Mouse (Mus musculus) megakaryocyte, embryonic 14.5 days (primary cell): Measurements from ENCODE around the gene Apoc2. TPM values are rescaled to one million over a fixed set of nuclear protein-coding genes. Genes with fewer than 3 reads are reported as not detected.
A peak's percentile ranks its signal among the peaks of the same experiment; 100 is the strongest.

Source experiments
- H3K27me3 ChIP-seq: replicated peaks from 2 replicates; pipeline ENCODE3; 2012; ENCODE audit warnings: inconsistent platforms
- H3K36me3 ChIP-seq: replicated peaks from 2 replicates; pipeline ENCODE3; 2012; ENCODE audit warnings: low read length, inconsistent platforms, mixed read lengths
- H3K4me1 ChIP-seq: 2 replicates; pipeline ENCODE4 v1.6.1; 2012; ENCODE audit warnings: inconsistent platforms
- H3K4me3 ChIP-seq: replicated peaks from 2 replicates; pipeline ENCODE3; 2012; ENCODE audit warnings: moderate library complexity, mild to moderate bottlenecking, inconsistent platforms
- H3K9me3 ChIP-seq: 2 replicates; pipeline ENCODE4 v1.6.1; 2012; ENCODE audit warnings: inconsistent platforms
- FLI1 ChIP-seq: IDR thresholded peaks from 2 replicates; pipeline ENCODE4 v1.6.1; 2012; ENCODE audit warnings: low read length, inconsistent platforms, mixed read lengths
- GATA1 ChIP-seq: IDR thresholded peaks from 3 replicates; pipeline ENCODE4 v1.6.1; 2012; ENCODE audit warnings: mixed read lengths, low read length, inconsistent platforms, borderline replicate concordance
- polyA plus RNA-seq: library from polyadenylated mRNA; stranded (reverse); fragments of >175 nt; gene quantifications from 2 replicates; pipeline ENCODE4 v1.2.3, GENCODE M21; 2012; ENCODE audit warnings: low replicate concordance; ENCODE audit not compliant: insufficient read depth

Gene Apoc2
- polyA plus RNA-seq, 1 experiment: 114 TPM

DNA sequence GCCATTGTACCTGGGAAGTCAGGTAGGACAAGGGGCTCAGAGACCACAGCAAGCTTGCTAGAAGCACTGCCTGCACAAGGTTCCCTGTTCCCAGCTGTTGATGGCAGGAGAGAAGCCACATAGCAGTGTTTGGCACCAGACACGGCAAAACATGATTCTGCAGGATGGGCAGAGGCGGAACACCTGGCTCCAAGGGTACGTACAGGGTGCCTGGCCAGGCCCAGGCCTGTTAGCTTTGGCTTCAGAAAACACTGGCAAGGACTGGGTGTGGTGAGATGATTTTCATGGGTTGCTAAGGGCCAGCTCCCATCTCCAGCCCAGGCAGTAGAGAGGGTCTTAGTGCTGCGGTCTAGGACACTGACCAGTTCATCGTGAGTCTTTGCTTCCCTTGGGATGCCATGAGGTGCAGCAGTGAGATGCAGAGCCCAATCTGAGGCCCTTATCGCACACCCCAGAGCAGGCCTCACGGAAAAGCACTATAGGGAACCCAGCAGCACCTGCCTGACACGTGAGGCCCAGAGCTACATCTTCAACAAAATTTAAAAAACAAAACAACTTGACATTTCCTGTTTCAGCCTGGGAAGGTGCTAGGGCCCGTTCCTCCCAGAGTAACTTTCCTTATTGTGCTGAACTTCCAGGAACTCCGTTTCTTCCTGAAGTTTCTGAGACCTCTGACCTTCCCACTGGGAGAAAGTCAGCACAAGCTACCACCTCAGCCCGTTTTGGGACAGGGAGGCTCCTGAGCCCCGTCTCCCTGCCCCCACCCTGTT, 22.7 kb upstream of the Apoc2 start:
- Histone ChIP-seq H3K36me3 (peaks cover 86% of the 10 kb centered on the region), H3K4me1 (peaks cover 39% of the 10 kb centered on the region), H3K4me3 (no peak overlapping the region), H3K9me3 (peaks cover 21% of the 10 kb centered on the region), H3K27me3 (peaks cover 30% of the 10 kb centered on the region)
- TF ChIP-seq FLI1: no peak
- no peak for TF ChIP-seq GATA1

DNA sequence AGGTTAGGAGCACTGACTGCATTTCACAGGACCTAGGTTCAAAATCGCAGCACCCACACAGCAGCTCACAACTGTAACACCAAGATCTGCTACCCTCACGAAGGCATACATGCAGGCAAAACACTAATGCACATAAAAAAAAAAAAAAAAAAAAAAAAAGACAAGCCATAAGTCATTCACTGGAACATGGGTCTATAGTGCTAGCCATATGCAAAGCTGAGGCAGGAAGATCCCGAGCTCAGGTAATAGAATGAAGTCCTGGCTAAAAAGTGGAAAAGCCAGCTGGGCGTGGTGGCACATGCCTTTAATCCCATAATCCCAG, 22.0 kb upstream of the Apoc2 start:
- H3K36me3 ChIP-seq: peaks cover 79% of the 10 kb centered on the region
- peaks cover 21% of the 10 kb centered on the region for H3K9me3 ChIP-seq
- H3K4me1 ChIP-seq: peaks cover 45% of the 10 kb centered on the region
- no peak overlapping the region for H3K4me3 ChIP-seq
- H3K27me3 ChIP-seq: peaks cover 33% of the 10 kb centered on the region
- no peak for TF ChIP-seq GATA1
- no peak for TF ChIP-seq FLI1

DNA sequence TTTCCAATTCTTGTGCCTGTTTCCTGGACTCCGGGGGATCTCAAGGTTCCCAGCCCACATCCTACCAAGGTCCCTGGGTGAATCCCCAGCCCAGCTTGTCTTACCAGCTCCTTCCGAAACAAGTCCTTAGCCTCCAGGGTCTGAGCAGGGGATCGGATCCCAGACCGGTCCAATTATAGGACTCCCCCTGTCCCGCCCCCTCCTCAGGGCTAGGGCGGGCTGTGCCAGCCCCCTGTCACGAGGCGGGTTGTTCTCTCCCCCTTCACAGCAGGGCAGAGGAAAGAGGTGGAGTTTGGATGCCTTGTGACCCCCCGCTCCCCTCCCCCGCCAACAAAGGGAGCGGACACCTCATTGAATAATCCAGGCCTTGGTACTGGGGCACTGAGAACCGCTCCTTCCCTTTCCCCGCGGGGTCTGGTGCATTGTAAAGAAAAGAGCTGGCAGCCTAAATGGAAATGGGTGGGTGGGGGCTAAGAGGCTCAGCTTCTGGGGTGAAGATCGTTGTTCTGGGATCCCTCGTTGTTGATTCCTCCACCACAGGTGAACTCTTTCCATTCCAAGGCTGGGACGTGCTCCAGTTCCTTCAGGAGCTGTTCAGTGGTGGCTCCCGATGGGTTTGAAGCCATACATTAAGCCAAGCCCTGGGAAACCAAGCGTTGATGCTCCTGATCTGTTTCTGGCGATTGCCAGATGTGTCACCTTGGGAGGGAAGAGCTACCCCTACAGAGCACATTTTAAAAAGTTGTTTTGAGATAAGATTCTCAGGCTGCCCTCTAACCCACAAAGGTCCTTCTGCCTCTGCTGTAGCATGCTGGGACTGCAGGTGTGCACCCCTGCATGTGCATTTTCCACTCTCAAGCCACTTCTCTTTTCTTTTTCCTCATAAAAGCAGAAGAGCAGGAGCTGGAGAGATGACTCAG, 21.4 kb upstream of the Apoc2 start, which contains the start of gene Apoe:
Gene Apoe (minus strand): TSS at position 282 of the 920 bp plus-strand sequence.
- Histone ChIP-seq H3K4me1 (peaks cover 52% of the 10 kb centered on the region), H3K36me3 (peaks cover 73% of the 10 kb centered on the region), H3K4me3 (peak within 1 kb of the TSS; percentile 53), H3K27me3 (peaks cover 39% of the 10 kb centered on the region), H3K9me3 (peaks cover 21% of the 10 kb centered on the region)
- TF ChIP-seq GATA1: no peak
- no peak for TF ChIP-seq FLI1

DNA sequence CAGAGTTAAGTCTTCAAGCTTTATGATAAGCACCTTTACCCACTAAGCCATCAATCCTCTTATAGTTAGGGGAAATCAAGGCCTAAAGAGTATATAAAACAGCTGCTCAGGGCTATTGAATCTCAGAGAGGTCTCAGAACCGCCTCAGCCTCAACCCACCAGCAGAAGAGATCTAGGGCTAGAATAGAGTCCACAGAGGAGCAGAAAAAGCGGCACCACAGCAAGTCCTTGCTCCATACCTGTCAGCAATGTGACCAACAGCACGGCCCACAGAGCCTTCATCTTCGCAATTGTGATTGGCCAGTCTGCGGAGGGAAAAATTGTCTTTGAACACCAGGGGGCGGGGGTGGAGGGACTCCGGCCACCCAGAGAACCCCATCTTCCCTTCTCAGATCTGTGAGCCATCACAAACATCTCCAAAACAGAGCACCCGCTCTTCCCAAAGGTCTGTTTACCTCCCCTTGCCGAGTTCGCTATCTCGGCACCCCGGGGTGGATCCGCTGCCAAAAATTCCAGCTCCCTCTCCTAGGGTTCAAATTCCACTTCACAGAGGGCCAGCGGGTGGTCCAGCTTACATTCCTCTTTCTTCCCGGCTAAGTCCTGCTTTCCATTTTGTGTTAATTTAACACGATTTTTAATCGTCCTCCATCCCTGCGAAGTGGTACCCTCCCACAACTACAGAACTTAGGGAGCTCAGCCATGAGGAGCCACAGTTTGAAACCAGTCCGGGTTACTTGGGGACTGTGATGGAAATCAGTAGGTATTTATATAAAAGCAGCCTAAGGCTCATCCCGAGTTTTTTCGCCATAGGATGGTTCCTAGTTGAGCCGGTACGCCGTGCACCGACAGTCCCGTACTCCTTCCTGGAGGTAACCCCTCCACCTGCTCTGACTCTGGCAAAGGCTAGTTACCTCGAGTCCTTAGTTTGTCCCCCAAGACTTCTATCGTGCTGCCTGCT, 20.5 kb upstream of the Apoc2 start:
- no peak for TF ChIP-seq FLI1
- no peak for TF ChIP-seq GATA1
- peaks cover 63% of the 10 kb centered on the region for H3K36me3 ChIP-seq
- H3K4me3 ChIP-seq: peak overlapping the region; percentile 53

DNA sequence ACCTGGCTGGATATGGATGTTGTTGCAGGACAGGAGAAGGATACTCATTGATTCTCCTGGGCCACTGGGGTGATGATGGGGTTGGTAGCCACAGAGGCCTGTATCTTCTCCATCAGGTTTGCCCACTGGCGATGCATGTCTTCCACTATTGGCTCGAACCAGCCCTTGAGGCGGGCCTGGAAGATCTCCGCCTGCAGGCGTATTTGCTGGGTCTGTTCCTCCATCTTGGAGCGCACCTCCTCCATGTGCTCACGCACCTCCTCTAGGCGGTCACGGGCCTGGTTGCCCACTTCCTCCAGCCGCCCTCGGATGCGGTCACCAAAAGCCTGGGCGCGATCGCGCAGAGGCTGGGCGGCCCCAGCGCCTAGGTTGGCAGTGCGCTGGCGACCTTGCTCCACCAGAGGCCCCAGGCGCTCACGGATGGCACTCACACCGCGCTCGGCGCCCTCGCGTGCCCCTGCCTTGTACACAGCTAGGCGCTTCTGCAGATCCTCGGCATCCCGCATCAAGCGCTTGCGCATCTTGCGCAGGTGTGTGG, 18.7 kb upstream of the Apoc2 start:
- peak overlapping the region; percentile 54 for H3K4me3 ChIP-seq
- H3K27me3 ChIP-seq: peaks cover 66% of the 10 kb centered on the region
- H3K4me1 ChIP-seq: peaks cover 46% of the 10 kb centered on the region
- peaks cover 22% of the 10 kb centered on the region for H3K9me3 ChIP-seq
- TF ChIP-seq GATA1 (no peak), FLI1 (no peak)
- peaks cover 45% of the 10 kb centered on the region for H3K36me3 ChIP-seq

More for the DNA sequence above, 20.5 kb upstream of the Apoc2 start:
- Histone ChIP-seq H3K27me3 (peaks cover 48% of the 10 kb centered on the region), H3K9me3 (peaks cover 21% of the 10 kb centered on the region), H3K4me1 (peaks cover 58% of the 10 kb centered on the region)

DNA sequence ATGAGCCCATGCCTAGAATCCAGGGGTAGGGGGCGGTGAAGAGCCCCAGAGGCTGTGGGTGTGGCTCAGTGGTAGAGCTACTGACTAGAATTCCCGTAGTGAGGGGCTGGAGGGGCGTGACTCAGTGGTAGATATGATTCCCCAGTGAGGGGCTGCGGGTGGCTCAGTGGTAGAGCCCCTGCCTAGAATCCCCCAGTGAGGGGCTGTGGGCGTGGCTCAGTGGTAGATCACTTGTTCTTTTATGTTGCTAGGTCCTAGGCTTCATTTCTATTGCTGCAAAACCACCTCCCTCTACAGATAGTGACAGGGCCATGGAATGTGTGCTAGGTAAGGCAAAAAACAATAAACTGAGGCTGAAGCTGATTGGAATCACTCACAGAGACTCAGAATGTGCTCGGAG, 18.1 kb upstream of the Apoc2 start:
- peaks cover 44% of the 10 kb centered on the region for H3K4me1 ChIP-seq
- TF ChIP-seq FLI1 (no peak), GATA1 (no peak)
- peaks cover 41% of the 10 kb centered on the region for H3K36me3 ChIP-seq
- peaks cover 25% of the 10 kb centered on the region for H3K9me3 ChIP-seq
- H3K4me3 ChIP-seq: no peak overlapping the region
- peaks cover 71% of the 10 kb centered on the region for H3K27me3 ChIP-seq

DNA sequence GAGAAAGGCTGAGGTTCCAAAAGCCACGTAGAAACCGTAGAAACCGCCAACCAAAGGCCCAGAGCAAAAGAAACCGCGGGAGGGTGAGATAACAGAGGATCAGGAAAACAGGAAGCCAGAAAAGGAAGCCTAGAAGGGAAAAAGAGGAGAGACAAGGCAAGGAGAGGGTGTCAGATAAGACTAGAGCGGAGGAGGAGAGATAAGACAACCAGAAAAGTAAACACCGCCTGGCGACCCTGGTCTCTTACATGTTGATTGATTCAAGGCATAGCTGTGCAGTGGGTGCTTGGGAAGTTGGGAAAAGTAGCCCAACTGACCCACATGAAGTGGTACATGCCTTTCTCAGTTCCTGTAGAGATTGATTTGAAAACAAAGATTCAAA, 17.5 kb upstream of the Apoc2 start:
- H3K36me3 ChIP-seq: peaks cover 34% of the 10 kb centered on the region
- peaks cover 38% of the 10 kb centered on the region for H3K4me1 ChIP-seq
- peaks cover 75% of the 10 kb centered on the region for H3K27me3 ChIP-seq
- H3K4me3 ChIP-seq: peak overlapping the region; percentile 42
- no peak for TF ChIP-seq FLI1
- TF ChIP-seq GATA1: no peak
- peaks cover 25% of the 10 kb centered on the region for H3K9me3 ChIP-seq

DNA sequence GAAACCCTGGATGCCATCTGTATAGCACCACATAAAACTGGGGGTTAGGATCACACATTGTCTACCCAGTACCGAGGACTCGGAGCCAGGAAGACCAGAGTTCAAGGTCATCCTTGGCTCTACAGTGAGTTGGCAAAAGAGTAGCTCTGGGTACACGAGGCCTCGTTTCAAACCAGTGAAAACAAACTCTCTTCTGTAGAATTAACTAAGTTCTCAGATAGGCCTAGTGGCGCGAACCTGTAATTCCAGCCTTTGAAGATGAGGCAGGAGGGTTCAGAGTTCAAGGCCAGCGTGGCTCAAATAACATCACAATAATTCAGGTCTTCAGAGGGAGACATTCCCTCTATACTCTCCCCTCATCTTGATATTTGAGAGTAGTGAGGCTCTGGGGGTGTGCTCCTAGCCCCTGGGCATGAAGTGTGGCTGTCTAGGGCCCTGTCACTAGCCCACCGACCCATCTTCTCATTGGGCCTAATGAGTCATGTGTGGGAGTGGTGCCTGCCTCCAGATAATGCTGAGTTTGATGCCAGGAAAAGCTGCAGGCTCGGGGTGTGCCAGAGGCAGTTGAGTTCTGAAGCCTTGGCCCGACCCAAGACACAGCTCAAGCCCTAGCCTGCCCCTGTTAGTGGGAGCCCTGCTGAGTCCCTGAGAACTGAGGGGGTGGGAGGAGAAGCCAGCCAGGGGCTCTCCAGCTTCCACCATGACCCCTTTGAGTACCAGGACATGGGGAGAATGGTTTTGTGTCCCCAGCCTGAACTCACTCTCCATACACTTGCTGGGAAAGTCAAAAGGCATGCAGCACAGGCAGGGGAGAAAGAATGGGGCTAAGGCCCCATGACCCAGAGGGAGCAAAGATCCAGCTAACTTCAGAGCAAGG, 16.8 kb upstream of the Apoc2 start:
- Histone ChIP-seq H3K36me3 (peaks cover 33% of the 10 kb centered on the region), H3K4me1 (peaks cover 37% of the 10 kb centered on the region), H3K4me3 (peak overlapping the region; percentile 57), H3K9me3 (peaks cover 25% of the 10 kb centered on the region), H3K27me3 (peaks cover 81% of the 10 kb centered on the region)
- TF ChIP-seq FLI1 (no peak), GATA1 (no peak)
